Mouse (Mus musculus) neural tube, embryonic 12.5 days (tissue): ENCODE results near the gene Fbxw11. TPM values are rescaled to one million over a fixed set of nuclear protein-coding genes. Genes with fewer than 3 reads are reported as not detected.

Source experiments
- ATAC-seq: fragments of 200-750 bp; cut with Nextera tagmentation; 2 replicates; pipeline ENCODE4 v1.8.0; 2017; ENCODE audit warnings: low read depth, mild to moderate bottlenecking, moderate TSS enrichment, moderate library complexity; ENCODE audit not compliant: low FRiP score
- H3K27ac ChIP-seq: fragments of 300-500 bp; sonication (generic); 2 replicates; pipeline ENCODE4 v1.5.1; 2016
- H3K27me3 ChIP-seq: fragments of 300-500 bp; sonication (generic); replicated peaks from 2 replicates; pipeline ENCODE4 v1.6.1; 2016; ENCODE audit warnings: mild to moderate bottlenecking
- H3K36me3 ChIP-seq: fragments of 300-500 bp; sonication (generic); 2 replicates; pipeline ENCODE4 v1.6.1; 2016; ENCODE audit warnings: mild to moderate bottlenecking
- H3K4me1 ChIP-seq: fragments of 300-500 bp; sonication (generic); 2 replicates; pipeline ENCODE4 v1.6.1; 2016
- H3K4me2 ChIP-seq: fragments of 300-500 bp; sonication (generic); replicated peaks from 2 replicates; pipeline ENCODE4 v1.6.1; 2016; ENCODE audit warnings: mild to moderate bottlenecking
- H3K4me3 ChIP-seq: fragments of 300-500 bp; sonication (generic); 2 replicates; pipeline ENCODE4 v1.5.1; 2016
- H3K9ac ChIP-seq: fragments of 300-500 bp; sonication (generic); 2 replicates; pipeline ENCODE4 v1.6.1; 2016; ENCODE audit warnings: mild to moderate bottlenecking
- H3K9me3 ChIP-seq: fragments of 300-500 bp; sonication (generic); 2 replicates; pipeline ENCODE4 v1.6.1; 2016; ENCODE audit warnings: mild to moderate bottlenecking
- WGBS: fragments of 180-500 bp; shearing (Covaris S2); methylation state at CpG from one replicate; pipeline ENCODE4 v1.1.7; 2016; 5-methylcytosine and 5-hydroxymethylcytosine counted together
- polyA plus RNA-seq: library from polyadenylated mRNA; unstranded; fragments of >200 nt; fragmentation: Nextera tagmentation; extraction: Ambion mirVana; gene quantifications from 2 replicates; pipeline ENCODE4 v1.2.1, GENCODE M21; 2016

Gene Fbxw11
- 116 and 121 TPM in 2 replicates for polyA plus RNA-seq

DNA sequence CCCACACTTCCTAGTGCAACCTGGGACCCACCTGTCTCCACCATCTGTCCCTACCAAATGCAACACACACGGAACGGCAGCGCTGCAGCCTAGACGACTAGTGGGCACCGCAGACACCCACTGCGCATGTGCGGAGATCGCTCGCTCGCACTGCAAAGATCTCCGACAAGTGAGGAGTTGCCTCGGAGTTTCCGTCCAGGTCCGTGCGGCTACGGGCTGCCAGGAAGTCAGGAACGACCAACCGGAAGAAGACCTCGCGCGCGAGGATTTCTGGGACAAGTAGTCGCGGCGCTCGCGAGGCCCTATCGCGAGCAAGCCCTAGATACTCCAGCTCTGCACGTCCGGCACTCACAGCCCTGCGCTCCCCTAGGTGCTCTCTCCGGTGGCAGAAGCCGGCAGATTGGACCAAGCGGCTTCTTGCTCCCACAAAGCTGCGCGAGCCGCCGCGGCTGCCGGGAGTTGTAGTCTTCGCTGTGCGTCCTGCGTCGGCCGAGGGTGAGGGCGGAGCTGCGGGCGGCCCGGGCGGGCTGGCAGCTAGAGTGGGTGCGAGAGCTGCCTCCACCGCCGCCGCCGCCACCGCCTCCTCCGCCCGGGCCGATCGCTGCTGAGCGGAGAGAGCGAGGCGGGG lies at the start of gene Fbxw11:
Fbxw11 (plus strand) TSS at position 476 of the 628 bp plus-strand sequence.
- Histone ChIP-seq H3K9ac (peak within 1 kb of the TSS; percentile 96), H3K4me1 (peaks cover 18% of the 10 kb centered on the region), H3K36me3 (no peaks in the 10 kb centered on the region), H3K9me3 (no peaks in the 10 kb centered on the region), H3K4me2 (peak within 1 kb of the TSS; percentile 83), H3K27me3 (no peaks in the 10 kb centered on the region), H3K27ac (peak within 1 kb of the TSS; percentile 90), H3K4me3 (peak within 1 kb of the TSS; percentile 96)
- under 1% methylated on average over 64 of the region's 64 CpGs for WGBS
- ATAC-seq: peak; percentile 95

DNA sequence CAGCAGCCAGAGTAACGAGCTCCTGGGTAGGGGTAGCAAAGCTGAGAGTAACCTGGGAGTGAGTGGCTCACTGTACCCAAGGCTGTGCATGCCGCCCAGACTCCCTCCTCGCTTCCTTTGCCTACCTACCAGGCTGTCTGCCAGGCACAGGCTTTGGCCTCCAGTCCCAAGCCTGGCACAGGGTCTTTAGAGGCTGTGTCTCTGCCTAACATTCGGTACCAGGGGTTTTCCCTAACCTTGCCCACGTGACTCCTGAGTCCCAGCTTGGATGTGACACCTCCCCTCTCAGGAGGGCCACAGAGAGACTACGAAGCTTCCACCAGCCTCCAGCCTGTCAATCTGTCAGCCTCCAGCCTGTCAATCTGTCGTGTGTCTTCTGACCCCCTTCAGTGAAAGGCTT lies 49.4 kb upstream of the Fbxw11 start:
- 87% methylated on average over 7 of the region's 7 CpGs for WGBS
- Histone ChIP-seq H3K9me3 (no peaks in the 10 kb centered on the region), H3K4me1 (0 out of 2 replicates have a peak, but pooled peaks cover under 1% of the 10 kb centered on the region), H3K27me3 (no peaks in the 10 kb centered on the region), H3K27ac (no peak overlapping the region), H3K4me2 (no peak overlapping the region), H3K4me3 (no peak overlapping the region), H3K36me3 (no peaks in the 10 kb centered on the region; the same call in 1 of the 2 replicates), H3K9ac (no peak overlapping the region)
- ATAC-seq: no peak

DNA sequence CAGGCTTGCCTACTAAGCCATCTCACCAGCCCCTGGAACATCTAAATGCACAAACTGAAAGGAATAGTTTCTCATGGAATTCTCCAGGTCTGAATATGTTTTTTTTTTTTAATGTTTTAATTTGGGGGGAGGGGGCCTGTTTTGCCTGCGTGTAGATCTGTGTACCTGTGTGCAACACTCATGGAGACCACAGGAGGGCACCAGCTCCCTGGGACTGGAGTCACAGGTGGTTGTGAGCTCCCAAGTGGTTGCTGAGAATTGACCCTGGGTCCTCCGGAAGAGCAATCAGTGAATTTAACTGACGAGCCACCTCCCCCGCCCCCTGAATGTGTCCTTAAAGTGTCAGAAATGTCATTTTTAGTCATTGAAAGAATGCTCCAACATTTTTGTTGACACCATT lies 48.4 kb upstream of the Fbxw11 start:
- no peak overlapping the region for H3K9ac ChIP-seq
- no peaks in the 10 kb centered on the region for H3K4me1 ChIP-seq
- no peaks in the 10 kb centered on the region for H3K9me3 ChIP-seq
- H3K4me3 ChIP-seq: no peak overlapping the region
- H3K27ac ChIP-seq: no peak overlapping the region
- no peak overlapping the region for H3K4me2 ChIP-seq
- 94% methylated on average over 4 of the region's 4 CpGs for WGBS
- no peak for ATAC-seq
- H3K27me3 ChIP-seq: no peaks in the 10 kb centered on the region
- no peaks in the 10 kb centered on the region; the same call in 1 of the 2 replicates for H3K36me3 ChIP-seq

- no peak overlapping the region for H3K4me3 ChIP-seq
- H3K9me3 ChIP-seq: no peaks in the 10 kb centered on the region
- 92% methylated on average over 6 of the region's 6 CpGs for WGBS
- no peak overlapping the region for H3K27ac ChIP-seq
- peaks cover 12% of the 10 kb centered on the region; the same call in 1 of the 2 replicates for H3K36me3 ChIP-seq
- ATAC-seq: no peak
- H3K9ac ChIP-seq: no peak overlapping the region
- H3K4me2 ChIP-seq: no peak overlapping the region
- no peaks in the 10 kb centered on the region for H3K27me3 ChIP-seq
- 0 out of 2 replicates have a peak, but pooled peaks cover 11% of the 10 kb centered on the region for H3K4me1 ChIP-seq
Measured at GRCm38 (mm10) chr11:32600371-32600770, 42.2 kb upstream of the Fbxw11 start.

GRCm38 (mm10) chr11:32601528-32602323 lies 40.8 kb upstream of the Fbxw11 start:
- WGBS: 38% methylated on average over 12 of the region's 12 CpGs
- no peak for ATAC-seq
- Histone ChIP-seq H3K4me2 (no peak overlapping the region), H3K36me3 (peaks cover 15% of the 10 kb centered on the region; the same call in 1 of the 2 replicates), H3K9me3 (no peaks in the 10 kb centered on the region), H3K9ac (no peak overlapping the region), H3K4me1 (0 out of 2 replicates have a peak, but pooled peaks cover 11% of the 10 kb centered on the region), H3K4me3 (no peak overlapping the region), H3K27ac (no peak overlapping the region), H3K27me3 (no peaks in the 10 kb centered on the region)

GRCm38 (mm10) chr11:32604663-32605062 lies 37.9 kb upstream of the Fbxw11 start:
- Histone ChIP-seq H3K4me3 (no peak overlapping the region), H3K4me2 (no peak overlapping the region), H3K9me3 (no peaks in the 10 kb centered on the region), H3K27me3 (no peaks in the 10 kb centered on the region), H3K36me3 (peaks cover 19% of the 10 kb centered on the region; the same call in 1 of the 2 replicates), H3K4me1 (0 out of 2 replicates have a peak, but pooled peaks cover 11% of the 10 kb centered on the region), H3K27ac (no peak overlapping the region), H3K9ac (no peak overlapping the region)
- ATAC-seq: no peak
- 69% methylated on average over 4 of the region's 4 CpGs for WGBS

DNA sequence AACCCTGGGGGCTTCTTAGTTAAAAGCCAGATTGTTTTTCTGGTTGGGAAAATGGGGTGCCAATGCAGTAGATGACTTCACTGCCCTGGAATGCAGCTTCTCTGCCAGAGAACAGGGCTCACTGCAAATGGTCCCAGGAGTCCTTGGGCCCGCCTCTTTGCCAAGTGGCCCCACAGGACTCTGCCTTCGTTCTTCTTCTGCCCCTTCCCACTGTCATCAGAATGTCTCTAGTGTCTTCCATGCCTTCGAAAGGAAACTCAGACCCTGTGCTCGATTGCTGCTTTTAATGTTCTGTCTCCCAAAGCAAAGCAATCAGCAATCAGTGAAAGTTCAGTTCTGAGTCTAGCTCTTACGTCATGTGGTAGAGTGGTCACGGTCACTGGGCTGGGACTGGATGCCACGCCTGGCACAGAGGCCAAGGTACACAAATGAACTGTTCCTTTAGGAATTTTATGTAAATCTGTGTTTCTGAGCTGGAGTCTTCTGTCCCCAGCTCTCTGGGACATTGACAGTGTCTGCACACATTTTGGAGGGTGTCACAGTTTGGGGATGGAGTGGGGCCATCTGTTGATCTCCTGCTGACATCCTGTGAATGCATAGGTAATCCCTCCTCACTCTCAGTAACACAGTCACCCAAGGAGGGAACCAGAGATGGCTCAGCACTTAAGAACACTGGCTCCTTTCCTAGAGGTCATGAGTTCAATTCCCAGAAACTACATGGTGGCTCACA lies 37.2 kb upstream of the Fbxw11 start:
- H3K27ac ChIP-seq: no peak overlapping the region
- no peak overlapping the region for H3K4me2 ChIP-seq
- H3K4me1 ChIP-seq: 0 out of 2 replicates have a peak, but pooled peaks cover 11% of the 10 kb centered on the region
- H3K9ac ChIP-seq: no peak overlapping the region
- no peak for ATAC-seq
- WGBS: 67% methylated on average over 7 of the region's 7 CpGs
- H3K9me3 ChIP-seq: no peaks in the 10 kb centered on the region
- H3K27me3 ChIP-seq: no peaks in the 10 kb centered on the region
- H3K36me3 ChIP-seq: peaks cover 17% of the 10 kb centered on the region; the same call in 1 of the 2 replicates
- no peak overlapping the region for H3K4me3 ChIP-seq

GRCm38 (mm10) chr11:32605907-32606306 lies 36.6 kb upstream of the Fbxw11 start:
- Histone ChIP-seq H3K27ac (no peak overlapping the region), H3K36me3 (peaks cover 17% of the 10 kb centered on the region; the same call in 1 of the 2 replicates), H3K4me2 (no peak overlapping the region), H3K27me3 (no peaks in the 10 kb centered on the region), H3K9me3 (no peaks in the 10 kb centered on the region), H3K4me1 (0 out of 2 replicates have a peak, but pooled peaks cover 11% of the 10 kb centered on the region), H3K9ac (no peak overlapping the region), H3K4me3 (no peak overlapping the region)
- no peak for ATAC-seq
- WGBS: 92% methylated on average over 3 of the region's 3 CpGs

- no peak for ATAC-seq
- no peak overlapping the region for H3K27ac ChIP-seq
- H3K4me3 ChIP-seq: no peak overlapping the region
- H3K36me3 ChIP-seq: peaks cover 17% of the 10 kb centered on the region; the same call in 1 of the 2 replicates
- no peak overlapping the region for H3K9ac ChIP-seq
- H3K4me1 ChIP-seq: 0 out of 2 replicates have a peak, but pooled peaks cover 11% of the 10 kb centered on the region
- no peak overlapping the region for H3K4me2 ChIP-seq
- no peaks in the 10 kb centered on the region for H3K9me3 ChIP-seq
- no peaks in the 10 kb centered on the region for H3K27me3 ChIP-seq
Measured at GRCm38 (mm10) chr11:32607319-32607718, 35.2 kb upstream of the Fbxw11 start.

- peaks cover 21% of the 10 kb centered on the region for H3K36me3 ChIP-seq
- no peak overlapping the region for H3K27ac ChIP-seq
- no peak overlapping the region for H3K4me2 ChIP-seq
- H3K4me3 ChIP-seq: no peak overlapping the region
- no peaks in the 10 kb centered on the region for H3K27me3 ChIP-seq
- H3K9me3 ChIP-seq: no peaks in the 10 kb centered on the region
- H3K9ac ChIP-seq: no peak overlapping the region
- 90% methylated on average over 6 of the region's 6 CpGs for WGBS
- no peak for ATAC-seq
- H3K4me1 ChIP-seq: 0 out of 2 replicates have a peak, but pooled peaks cover 2% of the 10 kb centered on the region
Measured at GRCm38 (mm10) chr11:32610616-32611015, 31.9 kb upstream of the Fbxw11 start.

DNA sequence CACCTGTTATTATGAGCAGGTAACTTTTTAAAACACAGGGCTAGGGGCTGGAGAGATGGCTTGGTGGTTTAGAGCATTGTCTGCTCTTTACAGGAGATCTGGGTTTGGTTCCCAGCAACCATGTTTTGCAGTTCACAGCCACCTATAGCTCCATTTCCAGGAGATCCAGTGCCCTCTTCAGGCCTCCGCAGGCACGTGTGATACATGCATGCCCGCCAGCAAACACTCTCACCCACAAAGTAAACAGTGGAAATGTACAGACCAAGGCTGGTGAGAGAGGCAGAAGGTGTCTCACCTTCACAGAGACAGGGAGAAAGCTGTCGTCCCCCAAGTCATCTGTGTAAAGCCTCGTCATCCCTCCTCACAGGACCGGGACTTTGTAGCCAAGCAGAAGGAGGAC lies 30.2 kb upstream of the Fbxw11 start:
- Histone ChIP-seq H3K4me3 (no peak overlapping the region), H3K9ac (no peak overlapping the region), H3K27ac (no peak overlapping the region), H3K27me3 (no peaks in the 10 kb centered on the region), H3K36me3 (peaks cover 14% of the 10 kb centered on the region), H3K4me1 (0 out of 2 replicates have a peak, but pooled peaks cover 6% of the 10 kb centered on the region), H3K4me2 (no peak overlapping the region), H3K9me3 (no peaks in the 10 kb centered on the region)
- ATAC-seq: no peak
- WGBS: 80% methylated on average over 6 of the region's 6 CpGs

GRCm38 (mm10) chr11:32614463-32614862 lies 28.1 kb upstream of the Fbxw11 start:
- H3K4me3 ChIP-seq: no peak overlapping the region
- peaks cover 17% of the 10 kb centered on the region for H3K36me3 ChIP-seq
- no peak overlapping the region for H3K4me2 ChIP-seq
- H3K27ac ChIP-seq: no peak overlapping the region
- no peaks in the 10 kb centered on the region for H3K27me3 ChIP-seq
- H3K9me3 ChIP-seq: no peaks in the 10 kb centered on the region
- H3K9ac ChIP-seq: no peak overlapping the region
- WGBS: 96% methylated on average over 29 of the region's 29 CpGs
- peaks cover 10% of the 10 kb centered on the region for H3K4me1 ChIP-seq
- no peak for ATAC-seq
